Mouse (Mus musculus) thymus, postnatal 14 days (tissue): ENCODE data around the gene Rpl27.
"Not testable (repeated sequence)": the region's sequence is repeated elsewhere in the genome, so short reads cannot be mapped to it uniquely, and the experiment has no call there.

Experiments used
- DNase-seq: peaks from one replicate; pipeline ENCODE4 v3.0.0; 2021

Rpl27 gene

DNA sequence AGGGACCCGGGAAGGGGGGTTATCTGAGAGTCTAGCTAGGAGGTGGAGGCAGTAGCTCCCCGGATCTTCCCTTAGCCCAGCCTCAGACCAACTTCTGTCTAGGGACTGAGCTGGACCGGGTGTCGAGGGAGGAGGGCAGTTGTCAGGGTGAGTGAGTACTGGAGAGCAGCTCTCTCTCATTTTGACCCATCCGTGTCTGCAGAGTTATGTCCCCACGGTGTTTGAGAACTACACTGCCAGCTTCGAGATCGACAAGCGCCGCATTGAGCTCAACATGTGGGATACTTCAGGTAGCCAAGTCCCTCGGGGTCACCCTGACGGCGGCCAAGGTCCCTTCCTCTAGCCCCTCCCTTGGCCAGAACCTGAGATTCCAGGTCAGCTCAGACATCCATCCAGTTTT, 26.6 kb downstream of the Rpl27 start:
- no peak for DNase-seq

DNA sequence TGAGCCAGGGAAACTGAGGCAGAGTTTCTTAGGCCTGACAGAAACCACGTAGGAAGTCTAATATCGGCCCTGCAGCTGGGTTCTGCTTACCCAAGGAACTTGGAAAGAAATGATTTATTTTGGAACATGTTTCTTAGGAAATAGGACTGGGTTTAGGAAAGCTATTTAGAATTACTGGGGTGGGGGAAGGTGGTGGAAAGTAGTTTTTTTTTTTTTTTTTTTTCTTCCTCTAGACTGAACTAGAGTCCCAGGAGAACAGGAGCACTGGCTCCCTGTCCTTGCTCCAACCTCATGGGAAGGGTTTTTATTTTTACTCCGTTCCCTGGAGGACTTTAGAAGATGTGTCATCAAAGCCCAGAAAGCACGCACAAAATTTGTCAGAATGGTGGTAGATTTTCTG, 27.1 kb downstream of the Rpl27 start:
- DNase-seq, result no peak

DNA sequence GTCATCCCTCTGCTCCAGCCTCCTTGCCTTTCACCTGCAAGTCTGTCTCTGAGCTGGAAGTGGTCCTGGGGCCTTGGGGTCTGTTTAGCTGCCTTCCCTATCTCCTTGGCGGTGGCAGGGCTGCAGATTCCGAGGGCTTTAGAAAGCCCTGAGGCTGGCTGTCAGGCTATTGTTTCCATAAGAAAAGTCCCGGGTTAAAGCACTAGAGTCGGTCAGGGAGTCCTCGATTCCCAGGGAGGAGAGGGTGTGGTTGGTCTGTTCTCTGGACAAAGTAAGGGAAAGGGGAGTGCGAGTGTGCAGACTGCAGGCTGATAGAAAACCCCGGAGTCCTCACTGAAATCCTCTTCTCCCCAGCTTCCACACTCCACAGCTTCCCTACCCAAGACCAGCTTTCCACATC, 28.1 kb downstream of the Rpl27 start:
- DNase-seq, result no peak

DNA sequence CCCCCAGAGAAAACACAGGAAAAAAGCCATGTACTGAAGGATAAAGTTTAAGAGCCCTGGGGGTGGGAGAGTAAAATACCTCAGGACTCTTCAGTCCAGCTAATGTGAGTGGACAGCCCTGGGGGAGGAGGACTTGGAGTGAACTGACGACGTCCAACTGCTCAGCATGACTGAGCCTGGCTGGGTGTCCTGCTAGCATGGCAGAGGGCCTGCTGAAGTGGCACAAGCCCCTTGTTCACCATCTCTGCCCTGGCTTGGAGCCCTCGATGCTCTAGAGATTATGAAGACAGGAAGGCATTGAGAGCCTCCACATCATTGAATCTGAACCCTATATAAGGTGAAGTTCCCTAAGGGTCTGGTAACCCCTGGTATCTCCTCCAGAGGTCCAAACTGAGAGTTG, 29.8 kb downstream of the Rpl27 start:
- DNase-seq, result no peak

DNA sequence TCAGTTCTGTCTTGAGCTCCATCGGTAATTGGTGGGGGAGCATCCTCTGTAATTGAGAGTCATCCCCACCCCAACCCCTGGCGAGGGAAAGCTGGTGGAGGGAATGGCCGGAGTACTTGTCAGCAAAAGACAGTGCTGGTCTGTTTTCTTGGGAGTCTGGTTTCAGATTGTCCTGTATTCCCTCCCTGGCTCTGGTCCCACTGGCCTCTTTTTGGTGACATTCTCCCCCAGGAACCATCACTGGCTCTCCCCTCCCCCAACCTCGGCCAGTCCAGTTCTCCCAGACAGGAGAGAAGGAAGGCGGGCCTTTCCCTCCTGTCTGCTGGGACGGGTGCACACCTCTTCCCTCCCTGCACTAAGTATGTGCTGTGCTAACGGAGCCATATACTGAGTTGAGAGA, 30.2 kb downstream of the Rpl27 start:
- no peak for DNase-seq

DNA sequence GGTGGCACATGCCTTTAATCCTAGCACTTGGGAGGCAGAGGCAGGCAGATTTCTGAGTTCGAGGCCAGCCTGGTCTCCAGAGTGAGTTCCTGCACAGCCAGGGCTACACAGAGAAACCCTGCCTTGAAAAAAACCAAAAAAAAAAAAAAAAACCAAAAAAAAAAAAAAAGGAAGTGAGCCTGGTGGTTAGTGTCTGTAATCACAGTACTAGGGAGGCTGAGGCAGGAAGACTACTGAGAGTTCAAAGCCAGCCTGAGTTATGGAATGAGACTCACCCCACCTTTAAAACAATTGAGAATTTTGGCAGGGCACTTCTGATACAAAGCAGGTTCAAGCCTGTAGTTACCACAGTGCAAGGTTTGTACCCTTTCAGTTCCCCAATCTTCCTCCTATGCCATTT, 31.6 kb downstream of the Rpl27 start:
- not testable (repeated sequence) for DNase-seq

DNA sequence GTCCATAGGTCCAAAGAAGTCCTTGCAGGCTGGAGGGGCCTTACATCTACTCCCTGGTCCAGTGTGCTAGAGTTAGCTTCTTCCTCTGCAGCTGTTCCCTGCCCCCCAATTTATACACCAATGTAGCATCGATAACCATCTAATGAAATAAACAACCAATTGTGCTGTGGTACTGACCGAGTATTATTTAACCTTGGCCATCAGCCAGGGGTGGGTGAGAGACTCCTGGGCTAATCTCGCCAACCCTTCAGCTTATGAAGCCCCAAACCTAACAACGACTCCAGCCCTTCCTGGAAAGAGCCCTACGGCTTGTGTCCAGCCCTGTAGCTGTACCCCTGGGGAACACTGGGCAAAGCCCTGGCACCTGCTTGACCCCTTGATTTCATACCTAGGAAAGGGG, 32.2 kb downstream of the Rpl27 start:
- DNase-seq, result no peak

DNA sequence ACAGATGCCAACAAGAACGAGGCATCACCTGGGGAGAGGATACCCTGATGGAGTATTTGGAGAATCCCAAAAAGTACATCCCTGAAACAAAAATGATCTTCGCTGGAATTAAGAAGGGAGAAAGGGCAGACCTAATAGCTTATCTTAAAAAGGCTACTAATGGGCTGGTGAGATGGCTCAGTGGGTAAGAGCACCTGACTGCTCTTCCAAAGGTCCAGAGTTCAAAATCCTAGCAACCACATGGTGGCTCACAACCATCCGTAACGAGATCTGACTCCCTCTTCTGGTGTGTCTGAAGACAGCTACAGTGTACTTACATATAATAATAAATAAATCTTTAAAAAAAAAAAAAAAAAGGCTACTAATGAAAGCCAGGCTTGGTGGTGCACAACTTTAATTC, 34.3 kb downstream of the Rpl27 start:
- not testable (repeated sequence) for DNase-seq

DNA sequence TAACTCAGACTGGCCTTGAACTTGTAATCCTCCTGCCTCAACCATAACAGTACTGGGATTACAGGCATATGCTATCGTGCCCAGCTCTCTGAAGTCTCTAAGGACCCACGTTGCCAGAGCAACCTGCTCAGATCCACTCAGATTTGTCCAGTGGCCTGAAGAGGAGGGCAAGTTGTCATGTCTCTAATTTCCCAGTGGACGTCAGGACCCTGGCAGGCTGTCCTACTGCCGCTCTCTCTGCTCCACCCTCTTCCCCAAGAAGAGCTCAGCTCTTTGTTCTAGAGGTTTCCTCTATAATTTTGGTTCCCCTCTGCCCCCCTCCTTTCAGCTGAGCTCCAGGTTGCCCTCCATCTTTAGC, 35.1 kb downstream of the Rpl27 start:
- no peak for DNase-seq

DNA sequence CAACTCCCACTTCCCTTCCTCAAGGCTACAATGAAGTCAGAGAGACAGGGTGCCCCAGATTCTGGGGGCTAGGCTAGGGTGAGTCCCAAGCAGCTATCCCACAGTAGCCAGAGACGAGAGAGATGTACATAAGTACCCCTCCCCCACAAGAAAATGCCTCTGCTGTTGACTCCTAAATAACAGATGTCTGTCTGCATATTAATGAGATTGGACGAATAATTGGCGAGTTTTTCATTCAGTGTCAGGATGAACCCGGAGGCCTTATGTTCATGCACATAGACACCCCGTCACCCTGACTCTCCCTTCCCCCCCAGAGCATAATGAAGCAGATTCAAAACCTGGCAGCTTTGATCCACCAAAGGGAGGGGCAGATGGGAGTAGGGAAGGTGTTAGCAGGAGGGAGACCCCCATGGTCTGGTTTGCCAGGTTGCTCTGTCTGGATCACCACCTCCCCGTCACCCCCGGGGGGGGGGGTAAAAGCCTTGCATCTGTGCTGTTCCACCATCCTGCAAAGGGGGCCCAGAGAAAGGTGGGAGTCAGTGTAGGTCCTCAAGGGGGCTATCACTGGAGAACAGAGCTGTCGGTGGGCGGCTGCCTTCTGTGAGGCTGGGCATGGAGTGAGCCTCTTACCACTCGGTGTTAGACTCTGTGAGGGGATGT, 35.6 kb downstream of the Rpl27 start:
- DNase-seq, result no peak

DNA sequence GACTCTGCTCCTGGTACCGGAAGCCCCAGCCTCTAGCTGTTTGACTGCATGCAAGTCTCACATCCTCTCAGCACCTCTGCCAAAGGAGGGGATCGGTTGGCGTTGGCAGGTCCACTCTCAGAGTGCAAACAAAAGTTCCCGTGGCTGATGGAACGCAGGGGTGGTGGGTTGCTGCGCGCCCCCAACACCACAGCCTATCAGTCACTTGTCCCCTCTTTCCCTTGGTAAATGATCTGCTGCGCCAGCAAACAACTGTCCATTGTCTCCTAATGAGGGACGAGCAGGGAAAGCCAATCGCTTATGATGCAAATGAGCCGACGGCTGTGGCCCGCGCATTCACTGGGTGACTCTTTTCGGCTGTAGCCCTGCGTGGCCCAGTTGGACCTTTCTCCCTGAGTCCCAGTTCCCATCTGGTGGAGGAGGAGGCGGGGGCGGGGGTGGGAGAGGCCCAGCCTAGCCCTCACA, 37.1 kb downstream of the Rpl27 start:
- DNase-seq, result no peak

DNA sequence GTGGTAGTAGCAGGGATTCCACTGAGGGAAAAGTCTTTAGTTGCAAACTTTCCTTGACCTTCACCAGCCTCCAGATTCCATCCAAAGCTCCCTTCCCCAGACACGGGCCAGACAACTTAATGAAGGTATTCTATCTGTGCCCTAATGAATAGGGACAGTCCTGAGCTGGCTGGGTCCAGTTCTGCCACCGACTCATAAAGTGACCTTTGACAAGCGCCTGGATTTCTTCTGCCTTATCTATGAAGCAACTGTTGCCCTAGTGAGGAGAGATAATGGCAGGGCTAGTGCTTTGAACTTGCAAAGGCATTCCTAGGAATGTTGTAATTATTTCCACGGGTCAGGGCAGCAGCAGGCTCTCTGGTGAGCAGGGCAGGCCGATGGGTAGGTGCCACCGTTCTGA, 38.8 kb downstream of the Rpl27 start:
- no peak for DNase-seq

DNA sequence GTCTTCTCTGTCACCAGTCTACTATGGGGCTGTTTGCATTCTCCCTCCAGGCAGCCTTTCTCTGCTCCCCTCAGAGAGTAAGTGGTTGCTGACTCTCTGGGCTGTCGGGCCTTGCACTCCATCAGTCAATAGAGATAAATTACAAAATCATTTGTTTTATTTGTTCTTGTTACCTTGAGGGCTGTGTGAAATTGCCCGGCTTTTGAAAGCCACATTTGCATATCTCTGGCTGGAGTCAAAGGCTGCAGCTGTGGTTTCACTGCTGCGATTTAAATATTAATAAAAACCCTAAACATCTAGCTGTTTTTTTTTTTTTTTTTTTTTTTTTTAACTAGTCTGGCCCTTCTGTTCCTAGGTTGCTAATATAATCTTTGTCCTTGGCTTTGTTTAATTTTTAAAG, 41.7 kb downstream of the Rpl27 start:
- no peak for DNase-seq

DNA sequence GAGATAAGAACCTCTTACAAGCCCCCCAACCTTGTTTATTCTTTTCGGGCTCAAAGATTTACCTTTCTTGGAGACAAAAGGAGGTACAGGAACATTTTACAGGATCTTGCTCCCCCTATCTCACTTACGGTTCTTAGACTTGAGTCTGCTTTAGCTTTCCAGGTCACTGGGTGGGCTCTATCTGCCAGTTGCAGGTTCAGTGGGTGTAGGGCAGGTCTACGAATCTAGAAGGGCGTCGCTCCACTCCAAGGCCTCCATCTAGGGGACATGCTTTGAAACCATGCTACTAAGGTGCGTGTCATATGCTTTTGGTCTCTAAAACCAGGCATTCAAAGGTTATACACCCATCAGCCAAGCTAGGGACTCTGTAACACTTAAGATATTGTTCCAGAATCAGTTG, 42.1 kb downstream of the Rpl27 start:
- no peak for DNase-seq

DNA sequence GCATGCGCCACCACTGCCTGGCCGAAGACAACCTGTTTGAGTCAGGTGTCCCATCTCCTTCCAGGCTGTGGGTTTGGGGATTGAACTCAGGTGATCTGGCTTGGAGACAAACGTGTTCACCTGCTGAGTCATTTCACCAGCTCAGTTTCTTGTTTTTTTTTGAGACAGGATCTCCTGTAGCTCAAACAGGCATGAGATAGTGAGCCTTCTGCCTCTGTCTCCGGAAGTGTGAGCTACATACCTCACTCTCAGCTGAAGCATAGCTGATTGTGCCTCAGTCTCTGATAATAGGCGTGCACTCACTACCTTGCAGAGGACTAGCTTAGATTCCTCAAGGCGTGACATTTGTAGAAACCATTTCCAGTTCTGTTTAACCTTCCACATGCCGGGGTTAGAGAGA, 42.7 kb downstream of the Rpl27 start:
- no peak for DNase-seq

DNA sequence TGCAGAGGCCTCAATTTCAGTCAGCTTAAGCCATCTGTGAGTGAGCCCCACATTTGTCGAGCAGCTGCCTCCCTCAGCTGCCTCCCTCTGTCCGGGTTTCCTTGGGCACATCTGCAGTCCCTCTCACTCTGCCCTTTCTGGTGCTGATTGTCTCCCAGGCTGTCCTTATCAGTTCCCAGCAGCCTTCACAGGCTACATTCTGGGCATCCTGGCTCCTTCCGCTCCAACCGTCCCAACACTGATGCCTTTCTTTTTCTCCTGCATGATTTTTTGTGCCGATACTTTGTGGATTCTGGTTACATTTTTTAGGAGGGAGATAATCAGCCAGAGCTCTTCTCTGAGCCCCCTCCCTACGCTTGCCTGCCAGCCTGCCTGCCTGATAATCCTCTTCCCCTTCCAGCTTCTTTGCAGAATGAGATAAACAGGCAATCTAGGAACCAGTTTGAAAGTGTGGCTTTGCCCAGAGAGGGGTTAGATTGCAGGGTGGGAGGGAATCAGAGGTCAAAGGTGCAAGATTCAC, 43.5 kb downstream of the Rpl27 start:
- DNase-seq, result no peak

DNA sequence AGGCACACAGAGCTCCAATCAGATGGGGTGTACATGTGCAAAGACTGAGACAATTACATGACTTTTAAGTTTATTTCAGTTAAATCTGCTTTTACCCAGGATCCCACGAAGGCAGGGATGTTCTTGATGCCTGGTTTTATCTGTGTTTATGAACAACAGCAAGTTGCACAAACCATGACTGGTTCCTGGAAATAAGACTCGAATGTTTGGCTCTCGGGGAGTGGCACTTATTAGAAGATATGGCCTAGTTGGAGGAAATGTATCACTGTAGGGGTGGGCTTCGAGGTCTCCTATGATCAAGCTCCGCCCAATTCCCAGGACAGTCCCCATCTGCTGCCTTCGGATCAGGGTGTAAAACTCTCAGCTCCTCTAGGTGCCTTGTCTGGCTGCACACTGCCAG, 44.0 kb downstream of the Rpl27 start:
- no peak for DNase-seq
